Mouse (Mus musculus): ENCODE measurements around the gene Fbxw11.

DNA sequence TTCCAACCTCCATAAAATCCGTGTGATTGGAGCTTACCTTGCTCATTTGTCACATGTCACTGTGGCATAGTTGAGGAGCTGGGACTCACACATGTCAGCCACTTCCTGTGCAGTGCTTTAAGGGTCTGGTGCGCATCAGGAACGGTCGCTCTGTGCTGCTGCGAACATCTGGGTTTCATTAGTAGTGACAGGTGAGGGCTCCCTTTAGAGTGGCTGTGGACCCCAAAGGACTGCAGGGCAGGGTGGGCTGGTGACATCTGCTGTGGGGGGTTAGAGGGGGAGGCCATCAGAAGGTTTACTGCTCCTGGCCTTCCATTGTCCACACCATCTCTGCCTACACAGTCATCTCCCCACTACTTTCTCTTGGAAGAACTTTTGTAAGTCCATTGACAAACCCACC is 101.4 kb downstream of the Fbxw11 start:
- TF ChIP-seq ZC3H11A (IDR thresholded peaks at IDR 0.05; ENCODE audit: borderline replicate concordance, low read depth, low read length) = no peak
- no peak for TF ChIP-seq CHD2 (IDR thresholded peaks at IDR 0.05; ENCODE audit: low read depth, low read length)
